Mouse (Mus musculus): ENCODE data around the gene Lsm11. TPM values are rescaled to one million over a fixed set of nuclear protein-coding genes. Genes with fewer than 3 reads are reported as not detected.

Lsm11 gene
- polyA plus RNA-seq, 1 experiment from 2014 or later = 6.8 TPM

Other genes starting within 250 kb of the Lsm11 start
- 85.1 and 86.7 TPM in 2 replicates for gene Clint1, start 92.9 kb downstream of the Lsm11 start, polyA plus RNA-seq (2015; fragmentation: Nextera tagmentation; extraction: Ambion mirVana)
- 14.3 and 16.3 TPM in 2 replicates for gene Thg1l, start 10.6 kb upstream of the Lsm11 start, polyA plus RNA-seq (2015; fragmentation: Nextera tagmentation; extraction: Ambion mirVana)
- 0.22 and 0.31 TPM in 2 replicates for gene Sox30, start 35.4 kb upstream of the Lsm11 start, polyA plus RNA-seq (2015; fragmentation: Nextera tagmentation; extraction: Ambion mirVana)
- 2.4 and 5.4 TPM in 2 replicates for gene Gm12166, start 107.4 kb upstream of the Lsm11 start, polyA plus RNA-seq (2015; fragmentation: Nextera tagmentation; extraction: Ambion mirVana)
- 15.6 and 16.4 TPM in 2 replicates for gene Adam19, start 111.1 kb upstream of the Lsm11 start, polyA plus RNA-seq (2015; fragmentation: Nextera tagmentation; extraction: Ambion mirVana)
- 1.4 and 1.7 TPM in 2 replicates for gene Nipal4, start 221.6 kb upstream of the Lsm11 start, polyA plus RNA-seq (2015; fragmentation: Nextera tagmentation; extraction: Ambion mirVana)

All from limb, embryonic 13.5 days (tissue).